Mouse (Mus musculus) cerebellum, adult 11-12 months (tissue): ENCODE measurements around the gene Ncoa1.

Experiments used
- DNase-seq: peaks from one replicate; pipeline ENCODE4 v3.0.0; 2022

The Ncoa1 gene

DNA sequence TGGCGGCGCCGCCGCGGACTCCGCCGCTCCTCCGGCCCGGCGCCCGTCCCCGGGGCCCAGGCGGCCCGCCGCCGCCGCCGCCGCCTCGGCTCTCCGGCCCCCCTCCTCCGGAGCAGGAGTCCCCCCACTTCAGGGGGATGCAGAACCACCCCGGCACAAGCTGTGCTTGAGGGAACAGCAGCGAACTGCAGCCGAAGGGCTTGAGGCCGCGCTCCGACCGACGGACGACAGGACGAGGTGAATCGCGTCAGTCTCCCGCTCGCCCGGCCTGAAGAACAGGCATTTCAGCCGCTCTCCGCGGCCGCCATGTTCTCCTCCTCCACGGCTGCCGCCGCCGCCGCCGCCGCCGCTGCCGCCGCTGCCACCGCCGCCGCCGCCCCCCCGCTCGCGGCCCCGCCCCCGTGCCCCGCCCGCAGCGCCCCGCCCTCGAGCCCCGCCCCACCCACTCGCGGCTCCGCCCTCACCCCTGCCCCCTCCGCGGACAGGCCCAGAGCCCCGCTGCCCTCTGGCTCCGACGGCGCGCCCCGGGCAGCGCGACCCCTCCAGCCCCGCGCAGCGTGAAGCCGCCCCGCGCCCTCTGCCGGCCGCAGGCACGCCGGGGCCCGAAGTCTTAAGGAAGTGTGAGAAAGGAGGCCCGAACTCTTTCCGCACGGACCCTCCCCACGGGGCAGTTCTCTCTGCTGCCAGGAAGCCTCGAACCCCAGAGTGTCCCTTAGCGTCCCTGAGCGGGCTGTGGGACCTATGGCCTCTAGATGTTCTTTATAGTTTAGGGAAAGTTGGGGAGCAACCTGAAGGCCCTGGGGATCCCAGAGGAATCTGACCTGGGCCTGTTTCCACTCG is at the start of gene Ncoa1:
Ncoa1 (minus strand) TSS at position 351 of the 840 bp plus-strand sequence.
- DNase-seq = peak; percentile 72

DNA sequence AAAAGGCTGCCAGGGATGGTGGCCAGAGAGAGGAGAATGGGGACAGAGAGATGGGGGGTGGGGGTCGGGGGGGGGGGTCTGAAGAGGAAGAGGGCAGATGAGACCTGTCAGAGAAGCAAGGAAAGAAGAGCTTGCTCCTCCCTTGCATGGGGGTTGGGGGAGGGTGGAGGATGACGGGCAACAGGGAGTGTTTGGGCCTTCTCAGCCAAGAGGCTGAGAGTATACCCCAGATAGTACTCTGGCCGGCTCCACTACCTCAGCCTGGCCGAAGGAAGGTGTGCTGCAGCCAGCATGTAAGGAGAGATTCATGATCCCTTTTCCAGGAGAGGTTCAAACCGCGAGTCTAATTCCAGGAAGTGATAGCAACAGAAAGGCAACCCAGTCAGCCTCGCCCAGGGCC is 47.6 kb upstream of the Ncoa1 start:
- no peak for DNase-seq

DNA sequence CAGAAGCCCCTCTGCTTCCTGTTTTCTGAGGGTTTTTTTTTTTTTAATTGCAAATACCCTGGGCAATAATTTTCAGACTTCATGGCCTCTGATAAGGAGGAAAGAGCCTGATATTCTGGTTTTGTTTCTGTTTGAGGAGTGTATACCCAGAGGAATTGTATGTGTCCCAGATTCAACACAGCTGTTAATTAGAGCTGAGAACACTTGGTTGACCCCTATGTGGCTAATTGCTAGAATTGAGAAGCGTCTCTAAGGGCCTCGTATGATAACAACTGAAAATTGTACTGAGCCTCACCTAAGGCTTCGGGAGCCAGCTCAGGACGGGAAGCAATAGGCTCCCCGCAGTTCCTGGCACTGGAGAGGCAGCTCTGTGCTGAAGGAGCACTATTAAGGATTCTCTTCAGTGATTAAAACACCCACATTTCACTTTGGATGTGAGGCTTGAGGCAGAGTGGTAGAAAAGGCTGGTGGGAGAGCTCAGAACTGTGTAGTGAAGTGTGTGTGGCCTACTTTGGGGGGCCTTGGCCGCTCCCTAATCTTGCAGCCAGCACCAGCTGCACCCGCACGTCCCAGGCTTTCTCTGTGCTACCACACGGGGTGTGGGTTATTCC is 46.8 kb upstream of the Ncoa1 start:
- no peak for DNase-seq

DNA sequence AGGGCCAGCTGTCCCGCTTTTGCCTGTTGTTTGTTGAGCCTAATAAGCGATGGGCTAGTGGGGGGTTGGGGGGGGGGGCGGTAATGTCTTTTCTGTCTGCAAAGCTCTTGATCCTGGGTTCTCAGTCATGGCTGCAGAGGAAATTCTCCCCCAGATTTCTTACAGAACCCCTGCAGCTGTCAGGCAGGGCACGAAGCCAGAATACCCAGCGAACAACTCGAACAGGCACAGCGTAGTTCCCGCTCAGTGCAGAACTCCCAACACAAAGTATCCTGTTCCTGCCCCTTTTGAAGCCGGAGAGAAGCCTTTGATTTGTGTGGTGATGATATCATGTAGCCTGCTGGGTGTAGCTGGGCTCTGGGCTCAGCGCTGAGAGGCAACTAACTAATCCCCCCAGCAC is 46.2 kb upstream of the Ncoa1 start:
- DNase-seq = peak; percentile 23

DNA sequence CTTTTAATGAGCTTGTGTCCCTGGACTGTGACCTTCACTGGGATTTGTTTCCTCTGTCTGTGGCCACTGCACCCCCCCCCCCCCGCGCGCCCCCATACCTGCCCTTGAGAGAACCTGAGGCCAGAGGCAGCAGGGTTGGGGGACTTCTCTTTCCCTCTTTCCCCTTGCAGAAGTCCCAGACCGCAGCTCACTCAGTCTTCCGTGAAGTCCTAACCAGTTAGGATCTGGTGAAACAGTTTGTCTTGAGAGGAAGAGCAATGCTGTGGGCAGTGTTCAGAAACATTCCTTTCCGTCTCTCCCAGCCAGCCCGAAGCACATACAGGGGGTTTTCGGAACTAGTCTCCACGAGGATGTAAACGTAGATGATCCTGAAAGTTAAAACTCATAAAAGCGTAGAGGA is 42.0 kb upstream of the Ncoa1 start:
- no peak for DNase-seq

- DNase-seq = no peak
Observed at GRCm38 (mm10) chr12:4509591-4510061, 32.6 kb upstream of the Ncoa1 start.

DNA sequence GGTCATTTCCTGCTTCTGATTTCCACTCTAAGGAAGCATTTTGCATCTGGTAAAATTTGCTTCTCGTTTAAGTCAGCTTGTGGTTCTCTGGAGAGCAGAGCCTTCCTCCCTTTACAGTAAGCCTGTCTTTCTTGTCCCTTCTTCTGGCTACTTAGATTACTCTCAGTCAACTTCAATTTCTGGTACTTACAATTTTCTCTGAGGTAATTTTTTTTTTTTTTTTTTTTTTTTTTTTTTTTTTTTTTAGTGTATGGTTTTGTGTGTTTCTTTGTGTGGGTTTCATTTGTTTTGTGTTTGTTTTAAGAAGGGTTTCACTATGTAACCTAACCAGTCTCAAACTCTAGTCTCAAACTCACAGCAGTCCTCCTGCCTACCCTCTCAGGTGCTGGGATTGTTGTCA is 31.2 kb upstream of the Ncoa1 start:
- DNase-seq = no peak

GRCm38 (mm10) chr12:4507461-4507860 is 30.5 kb upstream of the Ncoa1 start:
- DNase-seq = peak; percentile 32

DNA sequence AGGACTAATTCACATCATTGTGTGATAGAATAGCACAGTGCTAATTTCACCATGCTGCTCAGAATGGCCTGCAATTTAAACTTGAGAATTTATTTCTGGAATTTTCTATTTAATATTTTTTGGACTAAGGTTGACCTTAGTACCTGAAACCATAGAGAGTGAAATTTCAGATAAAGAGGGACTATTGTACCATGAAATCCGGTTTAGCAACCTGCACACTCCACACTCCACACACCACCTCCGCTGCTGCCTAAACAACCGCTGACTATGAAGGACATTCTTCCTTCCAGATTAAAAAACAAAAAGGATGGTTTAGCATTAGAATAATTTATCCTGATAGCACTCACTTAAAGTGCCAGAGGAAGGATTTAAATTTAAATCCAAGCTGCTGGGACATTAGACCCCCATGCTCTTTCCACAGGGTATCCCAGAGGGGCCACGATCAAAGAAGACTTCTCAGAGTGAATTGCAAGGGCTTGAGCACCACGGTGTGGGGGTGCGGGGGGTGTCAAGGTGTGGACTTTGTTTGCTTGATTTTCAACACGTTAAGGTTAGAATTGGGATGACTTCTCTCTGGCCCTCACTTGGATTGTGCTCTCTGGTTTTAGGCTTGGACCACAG is 29.9 kb upstream of the Ncoa1 start:
- no peak for DNase-seq

GRCm38 (mm10) chr12:4505298-4505697 is 28.3 kb upstream of the Ncoa1 start:
- no peak for DNase-seq

- DNase-seq = no peak
Observed at GRCm38 (mm10) chr12:4503673-4504326, 26.8 kb upstream of the Ncoa1 start.

GRCm38 (mm10) chr12:4501916-4502315 is 24.9 kb upstream of the Ncoa1 start:
- DNase-seq = no peak

DNA sequence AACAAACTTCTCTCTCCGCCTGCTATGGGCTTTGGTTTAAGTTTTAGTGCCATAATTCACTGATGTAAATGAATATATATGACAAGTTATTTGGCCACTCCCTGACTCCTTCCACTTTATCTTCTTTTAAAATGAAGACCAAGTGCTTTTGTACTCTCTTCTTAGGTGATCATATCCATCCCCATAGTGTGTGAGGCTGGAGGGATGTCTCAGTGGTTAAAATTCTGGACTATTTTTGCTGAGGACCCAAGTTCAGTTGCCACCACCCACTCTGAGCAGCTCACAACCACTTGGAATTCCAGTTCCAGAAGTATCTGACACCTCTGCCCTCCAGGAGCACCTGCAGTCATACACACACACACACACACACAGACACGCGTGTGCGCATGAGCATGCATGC is 23.5 kb upstream of the Ncoa1 start:
- DNase-seq = no peak

- no peak for DNase-seq
Observed at GRCm38 (mm10) chr12:4499651-4500175, 22.7 kb upstream of the Ncoa1 start.

GRCm38 (mm10) chr12:4488411-4488810 is 11.4 kb upstream of the Ncoa1 start:
- peak; percentile 17 for DNase-seq

DNA sequence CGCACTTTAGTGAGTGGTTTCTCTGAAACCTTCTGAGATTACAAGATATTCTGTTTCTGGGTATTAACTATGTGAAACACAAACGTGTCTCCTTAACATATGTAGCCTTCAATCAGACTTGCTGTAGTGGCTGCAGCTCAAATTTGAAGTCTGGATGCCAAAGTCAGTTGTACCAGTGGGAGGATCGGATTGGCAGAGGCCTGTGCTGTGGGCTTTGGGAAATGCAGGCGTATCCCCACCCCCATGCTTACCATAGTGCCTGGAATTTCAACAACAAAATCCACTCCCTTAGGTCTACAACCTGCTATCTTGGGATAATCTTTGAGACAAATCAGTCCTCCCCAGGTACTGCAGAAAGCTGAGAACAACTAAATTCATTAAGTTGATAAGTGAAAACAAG is 6.4 kb upstream of the Ncoa1 start:
- DNase-seq = no peak

GRCm38 (mm10) chr12:4481687-4482086 is 4.7 kb upstream of the Ncoa1 start:
- DNase-seq = no peak

DNA sequence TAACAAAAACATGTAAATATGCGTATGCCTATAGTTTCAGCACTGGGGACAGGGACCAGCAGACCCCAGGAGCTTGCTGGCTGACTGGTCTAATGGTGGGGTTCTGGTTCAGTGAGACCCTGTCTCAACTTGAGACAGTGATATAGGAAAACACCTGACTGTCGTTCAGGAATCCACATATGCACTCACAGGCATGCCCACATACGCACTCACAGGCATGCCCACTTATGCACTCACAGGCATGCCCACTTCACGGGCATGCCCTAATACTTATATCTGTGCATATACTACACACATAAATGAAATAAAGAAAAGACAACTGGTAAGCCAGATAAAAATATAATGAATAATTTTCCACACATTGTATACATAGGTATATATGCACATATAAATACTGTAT is 3.3 kb upstream of the Ncoa1 start:
- DNase-seq = no peak

DNA sequence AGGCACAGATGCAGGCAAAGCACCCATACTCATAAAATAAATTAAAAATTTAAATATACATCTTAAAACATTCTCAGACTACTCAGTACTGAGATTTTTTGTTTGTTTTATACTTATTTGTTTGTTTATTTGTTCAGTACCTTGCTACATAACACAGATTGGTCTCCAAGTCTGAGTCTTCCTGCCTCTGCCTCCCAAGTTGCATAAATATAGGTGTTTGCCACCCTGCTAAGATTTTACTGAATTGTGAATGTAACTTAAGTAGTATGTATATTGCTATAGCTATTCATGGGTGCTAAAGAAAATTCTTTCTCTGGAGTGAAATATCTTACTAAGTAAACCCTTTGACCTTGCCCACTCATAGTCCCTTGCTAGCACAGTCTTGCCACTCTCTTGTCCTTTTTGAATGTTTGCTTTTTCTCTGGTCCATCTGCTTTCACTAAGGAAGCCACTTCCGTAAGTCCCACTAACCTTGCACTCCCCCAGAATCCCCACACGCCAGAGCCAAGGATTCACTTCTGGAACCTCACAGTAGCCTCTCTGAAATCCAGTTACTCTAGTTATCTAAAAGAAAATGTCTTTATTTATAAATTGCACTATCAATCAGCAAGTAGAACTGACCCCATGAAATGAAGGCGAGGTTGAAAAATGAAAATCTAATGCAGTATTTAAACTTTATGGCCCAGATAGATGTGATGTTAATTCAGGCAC is 2.3 kb upstream of the Ncoa1 start:
- DNase-seq = no peak

DNA sequence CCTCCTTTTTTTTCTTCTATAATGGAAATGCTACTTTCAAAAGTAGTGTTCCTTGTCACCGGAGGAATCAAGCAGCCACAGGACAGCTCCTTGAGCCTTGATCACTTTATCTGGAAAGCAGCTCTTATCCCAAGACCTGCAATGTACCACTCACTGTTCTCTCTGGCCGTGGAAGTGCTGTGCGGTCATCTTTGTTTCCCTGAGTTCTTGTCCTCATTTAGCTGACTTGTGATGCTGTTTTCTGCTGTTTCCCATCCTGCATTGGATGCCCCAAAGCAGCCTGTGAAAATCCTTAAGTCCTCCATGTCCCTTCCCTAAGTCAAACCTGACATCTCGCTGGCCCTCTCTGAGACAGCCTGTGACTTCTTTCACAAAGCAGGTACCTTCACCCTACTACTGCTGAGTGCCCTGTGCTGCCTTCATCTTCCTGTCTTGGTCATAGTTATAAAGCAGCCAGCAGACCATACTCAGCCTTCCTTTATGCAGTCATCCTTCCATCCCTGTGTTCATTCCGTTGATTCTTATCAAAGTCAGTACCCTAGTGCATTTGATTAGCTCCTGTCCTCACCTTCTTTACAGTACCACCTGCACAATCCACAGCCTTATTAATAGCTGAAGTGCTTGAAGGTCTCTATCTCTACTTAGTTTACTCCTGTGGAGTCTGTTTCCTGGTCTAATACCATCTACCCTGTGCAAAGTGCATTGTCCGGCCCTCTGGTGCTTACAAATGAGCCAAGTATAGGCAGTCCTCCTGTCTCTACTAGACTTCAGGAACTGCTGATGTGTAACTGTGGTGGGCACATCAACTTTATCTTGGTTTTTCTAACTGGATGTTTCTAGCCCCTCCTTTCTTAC is 1.2 kb upstream of the Ncoa1 start:
- DNase-seq = no peak

DNA sequence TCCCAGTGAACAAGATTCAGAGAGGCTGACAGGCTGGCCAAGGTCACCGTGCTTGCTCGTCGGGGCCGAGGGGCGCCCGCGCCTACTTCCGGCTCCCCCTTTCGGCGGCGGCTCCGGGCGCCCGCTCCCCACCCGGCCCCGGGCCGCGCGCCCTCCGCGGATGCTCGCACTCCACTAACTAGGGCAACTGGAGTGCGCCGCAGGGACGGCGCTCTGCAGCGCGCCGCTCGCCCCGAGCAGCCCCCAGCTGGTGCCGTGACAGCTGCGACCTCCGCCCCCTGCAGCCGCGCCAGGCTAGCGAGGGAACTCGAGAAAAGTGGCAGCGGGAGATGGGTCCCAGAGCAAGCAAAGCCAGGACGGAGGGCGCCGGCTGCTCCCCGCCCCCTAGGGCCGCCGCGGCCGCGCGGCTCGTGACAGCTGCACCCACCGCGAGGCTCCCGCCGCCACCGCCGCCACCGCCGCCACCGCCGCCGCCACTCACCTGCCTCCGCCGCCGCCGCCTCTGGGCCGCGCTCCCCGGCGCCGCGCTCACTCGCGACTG is 621 bp downstream of the Ncoa1 start:
- DNase-seq = peak; percentile 51
